Mouse (Mus musculus) fat pad, adult 2 months (tissue): ENCODE results near the gene Nsun7.

Source experiments
- DNase-seq: peaks from one replicate; pipeline ENCODE4 v3.0.0-alpha.2; 2011; ENCODE audit warnings: low read depth, low spot score; ENCODE audit errors: extremely low read depth

Gene Nsun7

DNA sequence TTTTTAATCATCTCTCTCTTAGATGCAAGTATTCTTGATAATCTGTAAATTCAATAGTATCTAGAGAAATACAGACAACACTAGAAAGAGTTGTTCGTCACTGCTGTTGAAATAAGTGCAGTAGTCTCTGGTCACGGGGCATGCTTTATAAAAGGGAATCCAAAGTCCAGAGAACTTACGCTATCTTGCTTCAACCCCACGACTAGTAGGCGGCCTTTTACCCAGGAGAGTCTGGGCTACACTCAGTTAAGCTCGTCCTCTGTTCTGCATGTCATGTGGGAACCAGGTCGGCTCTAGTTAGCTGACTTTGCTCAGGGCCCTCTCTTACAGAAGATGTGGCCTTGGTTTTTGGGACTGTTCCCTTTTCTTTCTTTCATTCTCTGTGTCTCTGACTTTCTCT is 69.1 kb downstream of the Nsun7 start:
- DNase-seq, result no peak

DNA sequence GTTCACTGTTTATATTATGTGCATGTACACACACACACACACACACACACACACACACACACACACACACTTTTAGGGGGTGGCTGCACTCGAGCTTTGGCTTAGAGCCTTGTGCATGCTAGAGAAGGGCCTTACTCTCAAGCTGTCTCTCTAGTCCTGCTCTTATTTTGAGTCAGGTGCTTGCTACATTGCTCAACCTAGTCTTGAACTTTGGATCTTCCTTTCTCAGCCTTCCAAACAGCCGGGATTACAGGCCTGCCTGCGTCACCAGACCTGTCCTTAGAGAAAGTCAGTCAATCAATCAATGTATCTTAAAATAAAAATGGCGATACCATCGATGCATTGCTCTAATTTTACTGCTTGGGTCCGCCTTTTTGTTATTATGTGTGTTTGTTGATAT is 71.1 kb downstream of the Nsun7 start:
- DNase-seq, result no peak

DNA sequence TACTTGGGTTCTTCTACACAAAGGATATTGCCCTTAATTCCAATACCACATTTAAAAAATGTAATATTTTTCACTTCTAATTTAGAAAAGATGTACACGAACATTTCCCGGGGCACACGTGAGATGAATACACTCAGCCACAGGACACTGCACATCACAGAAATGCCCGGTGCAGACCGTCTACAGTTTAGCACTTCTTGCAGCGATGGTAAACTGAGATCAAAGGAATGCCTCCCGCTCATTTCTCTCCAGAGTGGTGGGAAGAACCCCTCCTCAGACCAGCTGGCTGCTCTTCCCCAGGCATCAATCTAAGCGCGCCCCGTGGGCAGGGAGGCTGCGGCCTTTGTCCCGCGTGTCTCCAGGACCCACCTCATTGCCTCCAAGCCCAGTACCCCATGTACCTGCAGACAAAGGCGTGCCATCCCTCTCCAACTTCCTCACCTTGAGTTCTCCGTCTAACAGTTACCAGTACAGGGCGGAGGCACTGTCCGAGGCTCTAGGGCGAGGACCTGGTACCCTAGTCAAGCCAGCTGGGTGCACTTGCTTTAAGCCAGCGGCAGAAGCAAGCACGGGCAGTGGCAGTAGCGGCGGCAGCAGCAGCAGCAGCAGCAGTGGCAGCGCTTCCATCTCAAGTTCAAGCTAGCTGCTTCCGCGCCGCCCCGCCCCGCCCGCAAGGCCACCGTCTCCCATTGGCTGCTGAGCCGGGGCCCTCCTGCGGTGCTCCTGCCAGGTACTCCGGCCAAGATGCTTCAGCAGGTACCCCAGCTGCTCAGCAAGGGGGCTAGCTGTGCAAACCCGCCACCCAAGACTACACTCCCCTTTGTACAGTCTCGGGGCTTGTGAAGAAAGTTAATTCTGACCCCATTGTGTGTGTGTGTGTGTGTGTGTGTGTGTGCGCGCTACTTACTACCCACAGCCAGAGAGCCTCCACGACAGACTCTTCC is 77.6 kb downstream of the Nsun7 start:
- DNase-seq, result no peak

DNA sequence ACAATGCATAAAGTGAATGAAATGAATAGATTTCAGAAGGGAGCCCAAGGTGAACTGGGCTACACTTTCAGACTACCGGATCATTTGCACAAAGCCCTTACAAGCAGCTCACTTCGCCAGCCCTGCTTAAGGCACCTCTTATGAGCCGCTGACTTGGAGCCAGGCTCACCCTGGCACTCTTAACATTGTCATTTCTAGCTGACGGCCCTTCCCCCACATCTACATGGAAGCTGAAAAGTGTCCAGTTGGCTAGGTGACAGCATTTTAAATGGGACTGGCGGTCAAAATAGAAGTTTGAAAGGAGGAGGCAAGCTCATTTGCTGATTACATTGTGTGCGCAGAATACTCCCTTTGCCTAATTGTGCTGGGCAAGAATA is 78.3 kb downstream of the Nsun7 start:
- DNase-seq, result peak; percentile 34

DNA sequence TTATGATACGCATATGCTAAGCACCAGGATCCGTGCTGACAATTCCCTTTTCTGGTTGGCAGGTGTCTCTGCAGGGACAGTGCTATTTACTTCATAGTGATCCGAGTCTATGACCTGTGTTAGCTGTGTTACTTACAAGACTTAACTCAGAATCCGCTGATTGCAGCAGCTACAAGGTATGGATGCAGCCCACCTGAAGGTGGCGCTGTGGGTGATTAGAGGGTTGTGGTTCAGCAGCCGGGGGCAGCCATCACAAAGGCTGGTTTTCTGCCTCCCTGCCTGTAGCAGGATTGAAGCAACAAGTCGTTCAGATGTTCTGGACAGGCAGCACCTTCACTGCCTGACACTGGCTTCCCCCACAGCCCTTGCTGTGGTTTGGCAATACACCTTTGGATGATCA is 78.9 kb downstream of the Nsun7 start:
- DNase-seq, result no peak

DNA sequence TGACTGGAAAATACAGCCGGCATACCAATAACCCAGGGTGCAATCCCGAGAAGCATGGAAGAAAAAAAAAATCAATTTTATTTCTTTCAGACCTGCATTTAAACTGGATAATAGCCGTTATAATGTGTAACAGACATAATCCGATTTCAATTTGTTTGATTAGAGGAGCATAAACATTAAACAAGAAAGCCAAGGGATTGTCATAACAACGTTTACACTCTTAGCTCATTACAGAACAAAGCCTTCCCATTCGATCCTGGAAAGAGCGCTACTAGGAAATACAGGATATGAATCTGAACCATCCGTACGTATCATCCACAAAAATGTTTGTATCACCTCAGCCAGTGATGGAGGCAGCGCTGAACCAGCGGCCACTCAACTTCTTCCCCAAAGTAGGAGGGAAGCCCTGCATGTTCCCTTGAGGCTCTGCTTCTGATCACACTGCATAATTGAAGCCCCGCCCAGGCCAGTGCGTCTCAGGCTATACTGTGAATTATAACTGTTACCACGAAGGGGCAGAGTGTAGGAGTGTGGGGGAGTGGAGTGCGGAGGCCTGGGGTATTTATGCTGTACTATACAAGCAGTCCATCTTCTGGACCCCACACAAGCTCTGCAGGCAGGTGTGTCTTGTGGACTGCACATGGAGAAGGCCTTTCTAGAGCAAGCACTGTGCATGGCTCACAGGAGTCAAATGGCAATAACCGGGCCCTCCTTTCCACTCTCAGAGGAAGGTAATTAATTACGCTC is 80.8 kb downstream of the Nsun7 start:
- no peak for DNase-seq

DNA sequence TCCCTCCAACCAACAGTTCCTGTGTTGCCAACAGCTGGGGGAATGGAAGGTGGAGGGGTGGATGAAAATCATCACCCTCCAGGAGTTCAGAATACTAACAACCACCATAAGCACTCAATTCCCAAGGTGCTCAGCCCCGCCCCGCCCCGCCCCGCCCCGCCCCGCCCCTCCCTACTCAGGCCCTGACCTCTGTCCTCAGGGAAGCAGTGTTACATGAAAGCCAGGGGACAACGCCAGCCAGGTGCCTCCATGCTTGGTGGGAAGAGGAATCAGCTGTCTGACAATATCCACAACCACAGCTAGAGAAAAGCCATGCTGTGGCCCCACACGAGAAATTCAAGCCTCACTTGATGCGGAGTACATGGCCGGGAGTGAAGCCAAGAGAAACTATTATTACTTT is 82.2 kb downstream of the Nsun7 start:
- no peak for DNase-seq

DNA sequence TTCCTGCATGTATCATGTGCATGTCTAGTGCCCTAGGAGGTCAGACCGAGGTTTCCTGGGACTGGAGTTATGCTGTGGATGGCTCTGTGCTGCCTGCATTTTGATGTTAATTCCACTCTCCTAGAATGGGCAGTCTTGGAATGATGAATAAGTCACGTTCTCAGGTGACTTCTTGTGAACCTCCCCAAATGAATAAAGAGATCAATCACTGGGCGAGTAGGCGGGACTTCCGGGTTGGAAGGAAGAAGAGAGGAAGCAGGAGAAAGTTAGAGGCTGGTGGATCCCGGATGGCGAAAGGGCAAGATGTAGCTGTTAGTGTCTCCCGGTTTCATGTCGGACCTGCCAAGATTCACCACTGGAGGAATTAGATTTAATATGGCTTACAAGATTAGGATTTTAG is 82.6 kb downstream of the Nsun7 start:
- no peak for DNase-seq

DNA sequence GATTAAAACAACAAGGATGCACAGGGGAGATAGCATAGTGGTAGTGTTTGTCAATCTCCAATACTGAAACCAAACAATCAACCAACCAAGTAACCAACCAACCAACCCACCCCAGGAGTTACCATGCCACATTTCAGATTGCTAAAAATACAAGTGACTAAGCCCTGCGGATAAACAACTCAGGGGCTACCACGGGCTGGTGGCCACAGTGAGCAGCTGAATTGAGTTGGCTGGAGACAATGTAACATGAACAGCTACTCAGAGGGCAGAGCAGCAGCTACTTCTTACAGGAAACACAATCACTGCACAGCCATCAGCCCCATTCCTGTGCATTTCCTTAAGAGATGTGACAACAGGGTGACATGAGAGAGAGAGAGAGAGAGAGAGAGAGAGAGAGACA is 84.5 kb downstream of the Nsun7 start:
- no peak for DNase-seq

DNA sequence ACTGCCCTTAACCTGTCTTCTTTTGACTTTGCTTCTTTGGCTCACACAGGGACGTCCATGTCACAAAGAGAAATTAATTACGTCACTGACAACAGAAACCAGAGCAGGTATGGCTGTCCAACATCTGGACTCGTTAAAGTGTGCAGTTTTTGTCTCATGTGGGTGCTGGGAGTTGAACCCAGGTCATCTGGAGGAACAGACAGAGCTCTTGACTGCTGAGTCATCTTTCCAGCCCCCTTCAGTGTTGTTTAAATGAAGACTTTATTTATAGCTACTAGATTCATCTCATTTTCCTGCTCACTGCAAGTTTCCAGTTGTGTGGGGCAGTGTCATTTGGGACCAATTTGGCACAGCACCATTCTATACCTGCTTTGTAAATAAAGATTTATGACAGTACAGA is 85.4 kb downstream of the Nsun7 start:
- no peak for DNase-seq

DNA sequence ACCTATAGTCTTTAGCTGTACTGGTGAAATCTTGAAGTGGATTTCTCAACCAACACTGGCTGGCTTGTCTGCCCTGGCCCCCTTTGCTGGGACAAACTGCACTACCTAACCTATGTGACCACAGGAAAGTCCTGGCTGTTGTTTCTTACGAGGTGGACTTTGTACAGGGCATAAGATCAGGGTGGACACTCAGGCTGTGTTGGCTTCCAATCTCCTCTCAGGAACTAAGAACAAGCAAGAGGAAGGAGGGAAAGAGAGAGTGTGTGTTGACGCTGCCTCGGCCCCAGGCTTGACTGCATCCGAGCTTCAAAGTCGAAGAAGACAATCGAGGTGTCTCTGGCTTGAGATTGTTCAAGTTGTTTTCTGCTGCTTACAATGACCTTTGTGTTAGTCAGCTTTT is 87.1 kb downstream of the Nsun7 start:
- no peak for DNase-seq
